Mouse (Mus musculus): ENCODE measurements around the gene Kcnq1.

The Kcnq1 gene

DNA sequence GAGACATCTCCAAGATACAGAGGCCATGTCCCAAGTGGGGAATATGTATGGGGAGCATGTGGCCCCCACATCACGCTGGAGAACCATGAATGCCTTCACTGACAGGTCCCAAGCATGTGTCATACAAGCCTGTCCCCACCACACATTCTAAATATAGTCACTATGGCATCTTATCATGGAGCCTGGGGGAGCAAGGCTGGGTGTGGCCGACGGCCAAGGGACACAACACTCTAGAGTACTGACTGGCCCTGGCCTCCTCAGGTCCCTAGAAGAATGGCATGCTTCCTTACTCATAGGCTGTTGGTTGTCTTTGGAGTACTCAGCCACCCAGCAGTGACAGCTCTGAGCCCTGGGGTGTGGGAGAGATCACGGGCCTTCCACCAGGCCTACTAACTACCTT, 33.8 kb downstream of the Kcnq1 start:
- no peak for DNase-seq

DNA sequence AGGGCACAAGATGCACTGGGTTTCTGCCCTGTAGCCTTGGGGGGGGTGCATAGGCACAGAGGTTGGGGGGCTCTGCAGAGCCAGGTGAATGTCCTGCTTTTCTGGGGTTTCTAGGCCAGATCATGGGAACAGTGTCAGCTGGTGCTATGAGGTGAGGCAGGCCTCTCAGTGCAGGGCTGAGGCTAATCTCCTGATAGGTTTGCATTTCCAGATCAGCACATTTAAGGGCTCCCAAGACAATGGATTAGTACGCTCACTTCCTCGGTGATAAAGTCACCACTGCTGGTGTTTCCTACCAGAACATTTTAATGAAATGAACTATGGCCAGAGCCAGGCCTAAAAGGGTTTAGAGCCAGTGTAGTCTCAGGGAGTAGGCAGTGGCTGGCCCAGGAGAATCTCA, 36.5 kb downstream of the Kcnq1 start:
- no peak for DNase-seq

DNA sequence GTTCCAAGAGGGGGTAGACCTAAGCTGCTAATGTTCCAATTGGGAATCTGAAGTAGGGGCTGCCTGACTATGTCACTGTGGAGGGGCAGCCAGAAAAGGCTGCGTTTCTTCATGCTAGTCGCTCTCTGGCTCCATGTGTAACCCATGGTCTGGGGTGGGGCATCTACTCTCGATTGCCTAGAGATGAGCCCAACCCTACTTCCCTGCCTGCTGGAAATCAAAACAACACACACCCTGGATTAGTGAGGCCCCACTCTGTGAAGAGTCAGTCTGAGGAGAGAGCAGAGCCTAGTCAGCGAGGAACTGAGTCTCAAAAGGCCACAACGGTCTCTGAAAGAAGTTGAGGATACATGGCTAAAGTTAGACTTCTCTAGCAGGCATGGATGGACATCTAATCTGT, 40.9 kb downstream of the Kcnq1 start:
- no peak for DNase-seq

DNA sequence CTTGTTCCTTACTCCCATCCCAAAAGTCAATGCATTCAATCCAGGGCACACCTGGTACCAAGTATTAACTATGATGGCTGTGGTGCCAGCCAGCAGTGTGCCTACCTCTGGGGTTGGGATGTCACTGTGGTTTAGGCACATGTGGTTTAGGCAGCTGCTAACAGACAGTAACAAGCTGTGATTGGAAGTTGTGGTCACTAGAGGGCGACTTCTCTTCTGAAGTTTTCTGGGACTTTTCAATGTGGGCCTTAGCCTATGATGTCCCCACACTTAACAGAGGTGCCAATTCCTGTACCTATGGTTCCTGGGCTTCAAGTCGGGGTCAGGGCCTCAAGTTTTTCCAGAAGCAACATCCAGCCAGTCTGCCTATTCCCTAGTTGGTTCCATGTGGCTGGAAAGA, 45.0 kb downstream of the Kcnq1 start:
- DNase-seq = no peak

DNA sequence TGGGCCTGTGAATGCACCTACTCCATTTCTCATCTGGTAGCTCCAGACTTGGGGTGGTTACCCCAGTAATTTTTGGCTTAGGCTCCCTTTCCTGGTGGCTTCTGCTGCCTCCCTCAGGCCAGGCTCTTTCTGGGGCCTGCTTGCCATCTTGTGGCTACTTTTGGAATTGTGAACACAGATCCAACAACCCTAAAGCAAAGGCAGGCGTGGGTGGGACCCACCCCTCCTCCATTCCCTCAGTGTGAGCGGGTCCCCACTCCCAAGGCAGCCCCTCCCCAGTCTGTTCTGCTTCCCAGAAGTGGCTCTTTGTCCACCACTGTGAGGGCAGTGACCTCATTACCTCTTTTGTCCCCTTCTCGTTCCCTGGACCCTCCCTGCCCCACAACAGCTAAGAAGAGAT, 46.2 kb downstream of the Kcnq1 start:
- DNase-seq = no peak

DNA sequence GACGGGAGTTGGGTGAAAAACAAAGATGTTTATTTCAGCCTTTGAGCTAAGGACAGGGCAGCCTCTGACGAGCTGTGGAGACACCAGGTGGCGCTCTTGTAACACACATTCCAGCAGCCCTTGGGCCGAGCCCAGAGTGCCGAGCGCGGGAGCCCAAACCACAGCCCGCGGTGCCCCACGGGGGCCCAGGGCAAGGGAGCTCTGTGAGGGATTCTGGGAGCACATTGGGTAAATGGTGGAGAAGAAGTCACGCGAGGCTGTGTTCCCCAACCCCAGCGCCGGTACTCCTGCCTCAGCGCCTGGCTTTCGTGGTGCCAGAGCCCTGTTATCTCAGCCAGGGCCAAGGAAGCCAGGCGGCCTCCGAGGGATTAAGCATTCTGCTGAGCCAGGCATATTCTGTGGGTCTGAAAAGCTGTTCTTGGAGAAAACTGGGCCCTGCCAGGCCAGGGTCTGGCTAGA, 47.8 kb downstream of the Kcnq1 start:
- peak; percentile 83 for DNase-seq

DNA sequence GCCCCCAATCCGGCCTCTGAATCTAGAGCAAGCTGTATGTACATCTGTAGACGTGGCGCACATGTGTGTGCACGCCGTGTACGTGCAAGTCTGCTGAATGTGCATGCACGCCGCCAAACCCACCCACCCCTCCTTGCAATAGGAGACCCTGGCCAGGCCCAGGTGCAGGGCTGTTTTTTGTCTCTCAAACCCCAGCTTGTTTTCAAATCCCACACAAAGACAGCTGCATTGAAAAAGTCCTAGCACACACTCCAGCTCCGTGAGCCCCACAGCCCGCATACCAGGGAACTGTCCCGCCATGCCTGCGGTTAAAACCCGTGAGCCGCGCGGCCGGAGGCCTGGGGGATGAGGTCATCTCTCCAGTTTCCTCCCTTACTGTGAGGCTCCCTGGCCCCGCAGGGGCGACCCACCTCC, 48.3 kb downstream of the Kcnq1 start:
- no peak for DNase-seq

DNA sequence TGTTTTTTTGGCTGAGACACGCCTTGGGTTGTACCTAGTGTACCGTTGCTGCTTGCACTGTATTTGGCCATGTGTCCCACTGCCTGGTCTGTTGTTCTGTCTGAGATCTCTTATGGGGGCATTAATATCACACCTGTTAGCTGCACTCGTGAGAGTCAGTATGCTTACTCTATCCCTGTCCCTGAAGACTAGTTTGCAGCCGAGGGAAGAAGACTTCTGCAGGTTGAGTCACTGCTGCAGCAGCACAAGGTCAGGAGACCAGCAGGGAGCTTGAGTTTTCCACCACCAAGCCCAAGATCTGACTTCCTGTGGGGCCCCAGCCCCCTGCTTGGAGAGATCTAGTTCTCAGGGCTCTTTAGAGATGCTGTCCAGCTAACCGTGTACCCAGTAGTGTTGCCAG, 49.1 kb downstream of the Kcnq1 start:
- no peak for DNase-seq

DNA sequence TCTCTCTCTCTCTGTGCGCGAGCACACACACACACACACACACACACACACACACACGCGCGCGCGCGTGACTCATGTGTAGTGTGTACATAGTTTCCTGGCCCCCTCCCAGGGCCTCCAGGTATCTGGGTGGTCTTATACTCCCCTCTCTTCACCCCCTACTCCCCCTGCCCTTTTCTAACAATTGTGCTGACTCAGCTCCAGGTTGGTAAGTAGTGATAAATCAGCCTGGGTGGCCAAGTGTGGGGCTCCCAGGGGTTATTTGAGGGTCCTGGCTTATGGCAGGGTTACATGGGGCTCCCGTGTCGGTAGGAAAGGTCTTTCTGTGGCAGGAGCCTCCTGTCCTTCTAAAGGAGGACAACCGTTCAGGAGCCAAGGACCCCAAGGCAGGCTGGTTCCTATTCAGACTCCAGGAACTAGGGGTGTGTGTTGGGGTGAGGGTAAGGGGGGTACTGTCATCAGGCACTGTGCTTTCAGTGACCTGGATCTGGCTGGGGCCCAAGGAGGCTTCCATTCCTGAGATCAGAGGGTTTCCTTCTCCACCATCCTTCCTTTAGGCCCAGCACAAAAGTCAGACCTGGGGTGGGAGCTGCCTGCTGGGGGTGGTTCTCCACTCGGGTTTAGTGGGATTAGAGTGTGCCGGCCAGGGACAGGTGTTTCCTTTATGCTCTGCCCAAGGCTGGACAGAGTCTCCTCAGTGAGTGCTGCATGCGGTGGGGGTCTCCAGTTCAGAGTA, 52.7 kb downstream of the Kcnq1 start:
- no peak for DNase-seq

DNA sequence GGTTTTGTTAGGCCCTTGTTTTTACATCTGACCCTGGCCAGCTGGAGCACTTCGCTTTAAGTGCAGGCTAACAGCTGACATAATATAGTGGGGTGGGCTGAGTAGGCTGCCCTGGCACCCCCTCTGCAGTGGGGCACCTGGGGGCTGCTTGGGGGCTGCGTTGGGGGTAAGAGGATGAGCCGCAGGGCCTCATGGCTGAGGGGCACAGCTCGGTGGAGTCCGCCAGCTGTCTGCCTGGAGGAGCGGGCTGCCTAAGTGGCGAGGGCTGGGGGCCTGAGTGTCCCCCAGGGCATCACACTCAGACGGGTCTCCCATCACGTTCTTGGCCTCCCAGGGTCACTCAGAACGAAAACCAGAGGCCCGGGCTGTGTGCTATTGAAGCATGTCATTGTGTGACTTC, 53.3 kb downstream of the Kcnq1 start:
- no peak for DNase-seq

DNA sequence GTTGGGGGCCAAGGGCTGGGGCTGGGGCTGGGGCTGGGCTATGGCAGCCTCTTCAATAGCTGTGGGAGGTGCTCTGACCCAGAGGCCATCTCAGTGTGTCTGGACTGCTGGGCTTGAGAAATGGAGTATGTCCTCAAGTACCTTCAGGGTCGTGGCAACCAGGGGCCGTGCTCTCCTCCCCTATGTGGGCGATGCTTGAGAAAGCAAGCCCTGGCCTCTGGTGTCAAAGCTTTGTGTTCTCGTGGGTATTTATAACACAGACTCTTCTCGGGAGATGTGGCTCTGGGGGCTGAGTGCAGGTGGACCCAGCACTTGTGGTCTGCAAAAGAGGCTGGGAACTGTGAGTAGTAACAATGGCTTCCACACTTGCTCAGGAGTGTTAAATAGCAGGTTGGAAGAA, 53.9 kb downstream of the Kcnq1 start:
- DNase-seq = no peak

DNA sequence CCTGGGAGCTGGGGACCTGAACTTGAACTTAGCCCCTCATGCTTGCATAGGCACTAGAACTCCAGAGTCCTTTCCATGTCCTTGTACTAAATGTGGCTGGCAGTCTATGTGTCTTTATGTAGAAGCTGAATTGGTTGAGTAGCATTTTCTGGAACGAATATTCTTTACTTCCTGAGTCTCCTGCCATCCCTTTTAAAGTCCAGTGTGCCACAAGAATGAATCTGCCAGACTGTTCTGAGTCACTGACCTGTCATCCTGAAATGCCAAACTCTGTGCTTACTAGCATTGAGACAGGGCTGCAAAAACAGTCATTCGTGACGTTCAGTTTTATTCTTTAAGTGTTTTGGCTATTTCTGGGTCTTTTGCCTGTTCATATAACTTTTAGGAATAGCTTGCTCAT, 55.9 kb downstream of the Kcnq1 start:
- DNase-seq = no peak

DNA sequence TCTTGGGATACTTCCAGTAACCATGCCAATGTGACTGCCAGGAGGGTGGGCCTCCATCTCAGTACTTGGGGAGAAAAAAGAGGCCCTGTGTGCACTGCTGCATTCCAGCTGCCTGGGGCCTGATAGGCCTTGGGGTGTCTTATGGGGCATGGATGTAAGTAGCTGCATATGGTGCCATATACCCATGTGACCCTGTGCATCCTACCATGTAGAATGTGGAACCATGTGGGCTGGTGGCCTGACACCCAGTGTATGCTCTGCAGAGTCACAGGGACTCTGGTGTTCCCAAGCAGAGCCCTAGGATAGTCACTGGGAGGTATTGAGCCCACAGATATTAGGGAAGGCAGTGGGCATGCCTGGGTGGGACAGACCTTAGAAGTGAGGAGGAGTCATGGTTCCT, 57.9 kb downstream of the Kcnq1 start:
- DNase-seq = no peak

DNA sequence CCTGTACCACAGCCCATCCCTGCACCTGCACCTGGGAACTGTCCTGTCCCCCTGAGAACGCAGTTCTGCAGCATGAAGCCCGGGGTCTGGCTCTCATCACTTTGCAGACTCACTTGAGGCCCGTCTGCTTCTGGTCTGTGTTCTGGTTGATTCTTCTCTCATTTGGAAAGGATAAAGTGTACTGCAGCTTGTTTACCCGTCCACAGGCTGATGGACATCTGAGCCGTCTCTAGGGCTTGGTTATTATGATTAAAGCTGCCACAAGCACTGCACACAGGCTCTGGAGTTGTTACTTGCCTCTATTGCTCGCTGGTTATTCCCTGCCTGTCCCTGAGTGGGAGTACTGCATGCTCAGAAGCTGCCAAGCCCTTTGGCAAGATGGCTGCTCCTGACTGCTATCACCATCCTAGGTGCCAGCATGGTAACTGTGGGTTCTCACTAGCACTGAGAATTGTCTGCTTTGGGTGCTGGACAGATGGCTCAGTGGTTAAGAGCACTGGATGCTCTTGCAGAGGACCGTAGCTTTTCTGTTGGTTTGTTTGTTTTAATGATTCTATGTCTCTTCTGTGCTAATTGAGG, 59.6 kb downstream of the Kcnq1 start:
- no peak for DNase-seq

DNA sequence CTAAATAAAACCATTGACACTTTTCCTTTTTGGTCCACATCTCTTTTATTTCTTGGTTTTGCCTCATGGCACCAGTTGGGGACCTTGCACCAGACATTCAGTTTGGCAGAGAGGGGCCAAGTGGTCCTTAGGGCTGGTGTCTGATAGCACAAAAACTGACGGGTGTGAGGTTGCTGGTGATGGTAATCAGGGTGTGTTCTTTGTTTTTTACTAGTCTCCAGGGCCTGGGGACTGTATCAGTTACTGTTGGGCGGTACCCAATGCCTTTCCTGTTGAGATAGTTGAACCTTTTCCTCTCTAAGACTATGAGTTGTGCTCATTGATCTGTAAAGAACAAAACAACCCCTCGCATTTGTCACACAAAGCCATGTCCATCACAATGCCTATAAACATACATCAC, 61.1 kb downstream of the Kcnq1 start:
- DNase-seq = no peak

DNA sequence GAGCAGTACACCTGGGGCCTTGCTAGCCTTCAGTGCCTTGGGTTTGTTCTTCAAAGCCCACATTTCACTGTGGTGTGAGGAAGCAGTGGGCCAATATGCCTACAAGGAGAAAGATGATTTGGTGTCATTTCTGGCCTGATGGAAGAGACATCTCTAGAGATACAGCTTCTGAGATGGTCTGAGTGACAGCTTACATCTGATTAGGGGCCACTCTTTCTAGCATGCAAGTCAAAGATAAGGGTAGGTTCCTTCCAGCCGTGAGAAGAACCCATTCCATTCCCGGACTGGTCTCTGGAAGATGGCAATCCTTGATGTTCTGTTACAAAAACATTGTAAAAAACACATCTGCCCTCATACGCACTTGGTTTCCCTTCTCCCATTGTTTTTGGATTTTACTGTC, 63.2 kb downstream of the Kcnq1 start:
- no peak for DNase-seq

DNA sequence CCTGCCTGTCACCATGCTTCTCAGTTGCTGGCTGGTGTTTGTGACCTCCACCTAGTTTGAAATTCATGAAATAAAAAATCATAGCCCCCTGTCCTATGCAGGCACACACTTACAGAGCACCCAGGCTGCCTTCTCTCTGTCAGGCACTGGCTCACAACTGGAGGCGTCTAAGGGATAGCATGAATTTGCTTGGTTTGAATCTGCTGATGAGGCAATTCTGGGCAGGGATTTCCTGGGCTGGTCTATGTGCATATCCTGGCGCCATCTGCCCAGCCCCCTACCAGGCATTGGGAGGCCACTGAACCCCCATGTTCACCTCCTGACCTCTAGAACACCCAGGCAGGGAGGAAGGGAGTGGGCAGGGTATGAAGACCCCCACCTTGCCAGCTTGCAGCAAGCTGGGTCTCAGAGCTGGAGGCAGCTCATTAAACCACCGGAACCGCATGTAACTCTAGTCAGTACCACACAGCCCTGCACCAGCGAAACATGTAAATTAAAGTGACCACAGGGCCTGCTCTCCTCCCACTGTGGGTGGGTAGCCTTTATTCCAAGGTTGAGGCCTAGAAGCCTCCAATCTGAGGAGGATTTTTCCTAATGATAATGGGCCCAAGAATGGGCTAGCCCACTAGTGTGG, 66.9 kb downstream of the Kcnq1 start:
- DNase-seq = no peak

DNA sequence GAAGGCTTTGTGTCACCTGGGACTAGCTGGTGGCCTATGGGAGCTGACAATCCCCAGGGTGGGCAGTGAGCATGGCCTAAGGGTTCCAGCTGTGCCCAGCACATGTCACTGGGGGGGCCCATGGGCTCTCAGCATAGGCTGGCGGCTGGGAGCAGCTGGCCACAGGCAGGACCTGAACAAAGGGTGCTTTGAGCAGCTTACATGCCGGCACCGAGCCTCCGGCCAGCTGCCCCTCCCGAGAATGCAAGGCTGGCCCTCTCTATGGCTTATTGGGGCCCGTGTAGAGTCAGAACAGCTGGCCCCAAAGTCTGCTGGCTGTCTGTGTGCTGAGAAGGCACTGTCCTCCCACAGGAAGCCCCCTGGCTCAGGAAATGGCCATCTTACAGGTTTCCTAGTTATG, 68.5 kb downstream of the Kcnq1 start:
- DNase-seq = no peak

DNA sequence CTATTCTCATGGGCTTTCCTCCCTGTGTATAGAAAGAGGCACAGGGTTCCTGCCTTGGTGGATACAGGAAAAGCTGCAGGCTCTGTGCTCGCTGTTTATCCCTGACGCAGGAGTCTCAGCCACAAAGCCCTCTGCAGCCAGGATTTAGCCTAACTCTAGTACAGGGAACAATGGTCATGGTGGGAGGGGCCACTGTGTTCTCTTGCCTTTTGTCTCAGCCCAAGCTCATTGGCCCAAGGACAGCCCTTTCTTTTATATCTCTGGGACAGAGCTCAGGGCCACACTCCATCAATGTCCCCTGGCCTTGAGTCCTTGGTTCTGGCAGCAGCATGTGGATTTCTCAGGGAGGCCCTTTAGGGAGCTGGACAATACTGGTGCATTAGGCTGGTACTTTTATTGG, 72.7 kb downstream of the Kcnq1 start:
- no peak for DNase-seq

DNA sequence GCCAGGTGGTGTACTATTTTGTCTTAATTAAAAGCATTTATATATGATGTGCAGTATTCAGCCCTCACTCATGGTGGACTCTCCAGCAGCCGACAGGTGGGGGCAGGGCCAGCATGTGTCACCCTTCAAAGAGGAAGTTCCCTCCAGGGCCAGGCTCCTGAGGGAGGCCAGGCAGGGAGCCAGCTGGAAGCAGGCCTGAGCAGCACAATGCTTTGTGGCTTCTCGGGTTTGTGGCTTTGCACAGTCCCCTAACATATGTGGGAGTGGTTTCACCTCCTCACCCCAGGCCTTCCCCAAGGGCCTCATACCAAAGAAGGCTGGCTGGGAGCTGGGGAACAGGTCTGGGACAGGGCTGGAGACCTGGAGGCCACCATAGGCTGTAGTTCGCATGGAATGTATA, 74.6 kb downstream of the Kcnq1 start:
- DNase-seq = no peak

DNA sequence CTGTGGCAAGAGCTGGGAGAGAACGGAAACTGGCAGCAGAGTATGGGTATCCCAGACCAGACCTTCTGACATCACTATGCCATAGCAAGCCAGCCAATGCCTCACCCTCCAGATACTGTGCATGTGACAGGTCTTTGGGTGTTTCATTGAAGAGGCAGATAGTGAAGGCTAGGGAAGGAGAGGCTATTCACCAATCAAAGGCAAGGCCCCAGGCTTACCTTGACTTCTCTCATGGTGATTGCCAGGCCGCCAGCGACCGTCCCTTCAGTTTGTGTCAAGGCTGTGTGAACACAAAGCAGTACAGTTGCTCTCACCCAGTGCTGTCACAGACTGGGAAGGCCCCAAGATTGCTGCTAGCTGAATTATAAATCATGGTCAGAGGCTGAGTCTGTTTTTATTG, 75.1 kb downstream of the Kcnq1 start:
- no peak for DNase-seq

DNA sequence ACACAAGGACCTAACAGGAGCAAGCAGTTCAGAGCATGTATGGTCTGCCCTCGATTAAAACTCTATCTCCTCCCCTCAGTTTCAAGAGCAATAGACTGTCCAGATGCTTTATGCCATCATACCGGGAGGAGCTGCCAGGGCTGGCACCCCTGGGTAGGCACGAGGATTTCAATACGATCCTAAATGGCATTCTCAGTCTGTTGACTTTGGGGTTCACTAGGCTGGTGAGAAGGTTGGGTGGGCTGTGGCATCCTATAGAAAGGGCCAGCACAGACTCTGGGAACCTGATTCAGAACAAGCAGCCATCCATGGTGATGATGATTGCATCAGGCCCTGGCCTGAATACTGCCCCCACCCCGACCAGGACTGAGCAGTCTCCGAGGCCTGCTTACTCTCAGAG, 79.3 kb downstream of the Kcnq1 start:
- DNase-seq = no peak

DNA sequence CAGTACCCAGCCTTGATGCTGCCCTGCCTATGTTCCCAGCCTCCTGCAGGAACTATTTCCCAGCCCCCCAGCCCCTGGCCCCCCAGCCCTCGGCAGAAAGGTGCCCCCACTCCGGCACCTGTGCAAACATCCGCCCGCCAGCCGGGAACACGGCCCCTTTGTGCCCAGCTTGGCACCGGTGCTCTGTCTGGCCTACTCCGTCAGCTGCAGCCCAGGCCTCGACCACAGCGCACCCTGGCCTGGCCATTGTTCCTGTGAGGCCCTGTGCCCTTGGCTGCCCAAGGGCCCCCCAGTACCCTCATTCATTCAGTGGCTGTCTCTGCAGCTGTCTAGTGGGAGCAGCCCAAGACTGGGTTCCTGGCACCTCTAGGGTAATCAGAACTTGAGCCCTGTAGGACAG, 80.2 kb downstream of the Kcnq1 start:
- no peak for DNase-seq

DNA sequence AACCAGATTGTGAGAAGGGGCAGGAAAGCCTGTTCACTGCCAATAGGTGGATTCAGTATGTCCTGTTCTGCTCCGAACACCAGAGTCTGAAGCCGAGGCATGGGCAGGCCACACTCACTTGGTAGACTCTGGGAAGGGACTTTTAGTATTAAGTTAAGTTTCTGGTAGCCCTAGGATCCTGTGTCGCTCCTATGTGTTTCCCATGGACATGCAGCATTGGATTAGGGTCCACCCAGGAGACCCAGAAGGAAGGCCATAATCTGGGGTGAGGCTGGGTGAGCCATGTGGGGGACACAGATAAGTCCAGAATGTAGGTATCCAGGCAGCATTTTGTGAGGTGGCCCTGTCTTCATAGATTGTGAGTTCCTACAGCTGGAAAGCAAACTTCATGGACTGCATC, 81.0 kb downstream of the Kcnq1 start:
- no peak for DNase-seq

DNA sequence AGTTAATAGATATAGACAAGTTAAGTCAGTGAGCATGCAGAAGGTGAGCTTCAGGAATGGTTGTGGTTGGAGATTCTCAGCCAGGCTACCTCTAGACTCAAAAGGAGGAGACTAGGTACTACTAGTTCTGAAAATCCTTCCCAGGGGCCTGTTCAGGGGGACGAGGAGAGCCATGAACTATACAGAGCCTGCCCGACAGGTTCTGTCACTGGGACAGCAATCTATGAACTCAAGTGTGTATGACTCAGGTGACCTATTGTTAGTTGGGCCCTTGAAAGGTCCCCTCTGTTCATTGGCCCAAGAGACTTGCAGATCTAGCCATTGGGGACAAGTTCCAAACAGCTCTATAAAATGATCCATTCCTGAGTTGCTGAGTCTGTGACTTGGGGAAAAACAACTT, 82.4 kb downstream of the Kcnq1 start:
- DNase-seq = no peak
